Mouse (Mus musculus): ENCODE results near the gene Hmcn1.

DNA sequence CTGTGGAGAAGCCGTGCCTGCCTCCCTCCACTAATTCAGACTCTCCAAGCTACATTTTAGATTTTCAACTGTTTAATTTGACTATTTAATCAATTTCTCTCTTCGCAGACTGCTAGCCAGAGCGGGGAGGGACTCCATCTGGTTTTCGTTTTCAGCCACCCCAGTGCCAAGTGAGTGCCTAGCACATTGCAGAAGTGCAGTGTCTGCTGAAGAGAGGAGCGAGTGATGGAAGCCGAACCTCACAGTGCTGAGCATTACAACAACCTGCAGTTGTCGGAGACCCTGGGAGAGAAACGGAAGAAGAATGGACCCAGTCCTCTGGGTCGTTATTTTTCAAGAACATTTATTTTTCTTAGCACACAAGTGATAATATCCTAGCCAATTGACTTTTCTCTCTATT, 59.6 kb downstream of the Hmcn1 start:
- TF ChIP-seq POLR2A (IDR thresholded peaks at IDR 0.05; ENCODE audit: control insufficient read depth, extremely low read depth, insufficient read depth, low read length, poor library complexity) (no peak), CTCF (IDR thresholded peaks at IDR 0.05; ENCODE audit: borderline replicate concordance, control insufficient read depth, extremely low read depth, insufficient read depth, low read length, poor library complexity) (no peak)

Measured in thymus, adult 2 months (tissue).